Mouse (Mus musculus) brain, embryonic 18.5 days (tissue): ENCODE measurements at regions not wholly inside any gene's neighbourhood (a gene's known extent, or its start where the extent isn't known, plus 50 kb on each side); places are given as distances from the start of the nearest gene placed in this dataset.
A peak's percentile ranks its signal among the peaks of the same experiment; 100 is the strongest.
"Not testable (repeated sequence)": the region's sequence is repeated elsewhere in the genome, so short reads cannot be mapped to it uniquely, and the experiment has no call there.

Source experiments
- DNase-seq: peaks from one replicate; pipeline ENCODE4 v3.0.0-alpha.2; 2012; ENCODE audit warnings: low read depth, low spot score

- DNase-seq = no peak
Measured at GRCm38 (mm10) chr19:19347017-19347416, 236.0 kb upstream of the Rorb start.

- no peak for DNase-seq
Measured at GRCm38 (mm10) chr19:19344426-19344811, 233.4 kb upstream of the Rorb start.

GRCm38 (mm10) chr19:19343702-19344425 lies 232.9 kb upstream of the Rorb start:
- DNase-seq = peak; percentile 56

GRCm38 (mm10) chr19:19307142-19307541 lies 196.1 kb upstream of the Rorb start:
- not testable (repeated sequence) for DNase-seq

DNA sequence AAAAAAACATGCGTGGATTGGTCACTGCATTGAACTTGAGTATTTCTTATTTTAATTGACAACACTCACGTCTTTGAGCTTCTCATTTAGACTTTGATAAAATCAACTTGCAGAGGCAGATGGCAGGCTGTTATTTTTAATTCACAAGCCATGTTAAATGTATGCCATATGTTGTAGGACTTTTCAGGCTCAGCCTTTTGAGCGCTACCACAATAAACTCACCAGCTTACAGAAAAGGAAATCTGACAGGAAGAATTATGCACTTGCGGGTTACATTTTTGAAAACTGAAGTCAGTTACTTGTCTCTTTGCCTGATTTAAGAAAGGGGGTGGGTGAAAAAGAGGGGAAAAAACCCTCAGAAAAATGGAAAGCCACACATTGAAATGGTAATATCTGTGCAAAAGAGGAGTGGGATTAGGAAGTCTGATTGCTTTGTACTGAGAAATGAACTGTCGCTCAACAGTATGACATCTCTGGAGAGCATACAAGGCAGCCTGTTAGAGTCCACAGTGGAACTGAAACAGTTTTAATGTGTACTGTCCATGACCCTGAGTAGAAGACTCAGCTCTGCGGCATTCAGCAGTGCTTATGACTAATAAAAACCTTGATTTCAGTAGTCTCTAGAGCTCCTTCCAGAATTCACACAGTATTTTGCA lies 195.6 kb upstream of the Rorb start:
- DNase-seq = peak; percentile 62

DNA sequence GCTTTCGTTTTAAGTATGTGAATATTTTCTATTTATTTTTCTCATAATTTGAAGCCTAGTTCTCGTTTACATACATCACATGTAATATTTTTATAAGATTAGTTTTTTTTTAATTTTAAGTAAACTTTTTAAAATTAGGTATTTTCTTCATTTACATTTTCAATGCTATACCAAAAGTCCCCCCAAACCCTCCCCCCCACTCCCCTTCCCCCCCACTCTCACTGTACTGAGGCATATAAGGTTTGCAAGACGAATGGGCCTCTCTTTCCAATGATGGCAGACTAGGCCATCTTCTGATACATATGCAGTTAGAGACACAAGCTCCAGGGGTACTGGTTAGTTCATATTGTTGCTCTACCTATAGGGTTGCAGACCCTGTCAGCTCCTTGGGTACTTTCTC lies 174.9 kb upstream of the Rorb start:
- not testable (repeated sequence) for DNase-seq

DNA sequence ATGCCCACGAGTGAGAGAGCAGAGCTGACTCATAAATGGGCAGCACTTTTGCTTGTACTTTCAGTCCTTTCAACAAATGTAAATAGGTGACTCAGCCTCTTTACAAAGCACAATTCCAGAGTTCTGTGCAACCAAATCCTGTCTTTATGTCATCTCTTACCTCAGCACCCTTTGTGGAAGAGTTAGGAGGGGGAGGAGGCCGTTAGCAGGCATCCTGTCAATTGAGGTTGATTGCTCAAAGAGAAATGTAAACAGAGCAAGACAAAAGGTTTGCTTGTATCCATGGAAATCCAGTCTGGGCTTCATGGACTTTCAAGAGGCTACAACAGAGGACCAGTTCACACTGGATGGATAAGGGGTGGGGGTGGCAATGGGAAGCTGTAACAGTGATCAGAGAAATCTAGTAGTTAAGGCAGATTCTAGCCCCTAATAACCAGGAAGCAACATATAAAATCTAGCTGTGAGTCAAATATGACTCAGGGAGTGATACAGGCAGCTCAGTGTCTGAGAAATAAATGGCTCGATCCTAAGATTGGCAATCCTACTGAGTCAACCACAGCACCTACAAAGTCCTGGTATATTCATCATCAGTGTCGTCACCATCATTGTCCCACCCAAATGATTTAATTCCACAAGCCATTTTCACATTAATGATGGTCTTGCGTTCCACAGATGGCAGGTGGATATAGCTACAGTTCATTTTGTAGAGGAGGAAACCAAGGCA lies 136.0 kb upstream of the Rorb start:
- no peak for DNase-seq

DNA sequence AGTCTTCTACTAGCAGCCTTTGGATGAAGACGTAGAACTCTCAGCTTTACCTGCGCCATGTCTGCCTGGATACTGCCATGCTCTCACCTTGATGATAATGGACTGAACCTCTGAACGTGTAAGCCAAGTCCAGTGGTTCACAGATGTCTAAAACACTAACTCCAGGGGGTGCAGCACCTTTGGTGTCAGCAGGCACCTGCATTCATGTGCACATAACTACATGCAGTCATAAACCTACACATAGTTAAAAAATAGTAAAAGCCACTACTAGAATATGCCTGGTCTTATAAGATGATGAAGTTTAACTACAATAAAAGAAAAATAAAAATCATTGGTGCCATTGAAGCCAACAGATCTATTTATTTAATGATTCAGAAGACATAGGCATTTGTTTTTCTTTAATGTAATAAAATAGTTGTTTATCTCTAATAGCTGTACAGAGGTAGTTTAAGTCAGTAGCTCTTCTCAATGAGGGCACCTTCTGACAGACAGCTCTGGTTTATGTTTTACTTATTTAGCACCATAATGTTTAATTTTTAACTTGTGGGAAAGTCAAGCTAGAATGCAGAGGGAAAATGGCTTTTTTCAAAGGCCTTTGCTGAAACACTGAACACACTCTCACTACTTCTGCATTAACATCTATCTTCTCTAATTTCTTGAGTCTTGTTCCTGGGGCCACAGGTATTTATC lies 118.5 kb upstream of the Rorb start:
- no peak for DNase-seq

DNA sequence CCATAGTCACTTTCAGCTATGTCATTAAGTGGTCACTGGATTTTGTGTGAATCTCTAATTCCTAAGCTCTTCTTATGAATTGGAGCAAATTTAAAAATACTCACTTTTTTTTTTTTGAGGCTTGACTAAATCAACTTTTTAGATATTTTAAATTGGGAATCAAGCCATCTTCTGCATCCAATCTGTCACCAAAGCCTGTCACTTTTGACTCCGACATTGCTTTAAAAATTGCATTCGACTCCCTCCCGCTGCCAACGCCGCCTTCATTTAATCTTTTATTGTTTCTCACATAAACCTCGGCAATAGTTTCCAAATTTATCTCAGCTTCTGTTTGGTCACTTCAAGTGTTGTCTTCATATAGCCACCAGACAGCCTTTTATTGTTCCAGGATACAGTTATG lies 109.8 kb upstream of the Rorb start:
- DNase-seq = no peak

GRCm38 (mm10) chr19:19219352-19219751 lies 108.4 kb upstream of the Rorb start:
- DNase-seq = no peak

GRCm38 (mm10) chr19:19218700-19219099 lies 107.7 kb upstream of the Rorb start:
- DNase-seq = no peak

- no peak for DNase-seq
Measured at GRCm38 (mm10) chr19:19199534-19199933, 88.5 kb upstream of the Rorb start.

- no peak for DNase-seq
Measured at GRCm38 (mm10) chr19:19198780-19199179, 87.8 kb upstream of the Rorb start.

- no peak for DNase-seq
Measured at GRCm38 (mm10) chr19:19194728-19195127, 83.7 kb upstream of the Rorb start.

DNA sequence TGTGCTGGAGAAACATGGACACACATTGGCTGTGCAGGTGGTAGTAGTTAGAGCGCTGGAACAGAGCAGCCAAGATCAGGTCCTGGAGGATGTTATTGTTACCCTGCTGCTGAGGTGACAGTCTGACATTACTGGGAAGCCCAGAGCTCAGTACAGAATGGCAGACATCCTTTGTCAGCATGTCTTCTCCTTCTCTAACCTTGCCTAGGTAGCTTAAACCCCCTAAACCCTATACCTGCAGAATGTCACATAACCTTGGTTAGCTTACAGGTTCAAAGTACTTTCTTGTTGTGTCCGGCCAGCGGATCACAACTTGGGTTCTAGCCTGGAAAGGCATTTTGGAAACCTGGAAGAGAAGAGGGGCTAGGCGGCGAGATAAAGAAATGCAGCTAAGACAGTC lies 83.3 kb upstream of the Rorb start:
- DNase-seq = no peak

DNA sequence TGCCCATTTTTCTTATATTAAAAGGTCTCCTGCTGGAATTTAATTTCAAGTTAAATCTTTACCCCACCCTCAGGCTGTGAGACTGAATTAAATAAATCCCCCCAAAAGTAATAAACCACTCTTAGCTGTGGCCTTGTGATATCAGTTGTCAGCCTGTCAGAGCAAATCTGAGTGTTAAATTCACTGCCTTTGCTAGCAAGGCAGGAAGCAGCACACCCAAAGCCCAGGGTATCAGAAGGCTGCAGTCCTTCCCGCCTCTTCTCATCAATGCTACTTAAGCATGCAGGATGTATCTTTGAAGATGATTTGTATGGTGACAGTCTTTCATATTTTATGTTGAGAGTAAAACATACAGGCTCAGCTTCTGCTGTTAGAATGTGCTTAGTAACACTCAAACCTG lies 61.8 kb upstream of the Rorb start:
- no peak for DNase-seq

DNA sequence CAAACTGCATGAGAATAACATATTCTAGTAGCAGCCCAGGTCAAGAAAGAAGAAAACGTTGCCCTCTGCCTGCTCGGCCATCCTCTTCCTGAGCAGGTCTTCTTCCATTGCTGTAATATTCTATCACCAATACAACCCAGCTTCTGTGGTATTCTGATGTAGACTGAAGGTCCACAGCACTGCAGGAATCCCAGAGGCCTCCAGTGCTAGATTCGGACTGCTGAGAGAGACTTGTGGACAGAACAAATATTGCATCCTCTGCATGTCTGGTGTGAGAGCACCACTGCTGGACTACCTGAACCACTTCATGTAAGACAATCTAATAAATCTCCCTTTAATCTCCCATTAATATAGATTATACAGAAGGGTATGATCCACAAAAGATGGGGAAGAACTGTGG lies 59.8 kb upstream of the Rorb start:
- DNase-seq = no peak
